Mouse (Mus musculus): ENCODE measurements at regions not wholly inside any gene's neighbourhood (a gene's known extent, or its start where the extent isn't known, plus 50 kb on each side); places are given as distances from the start of the nearest gene placed in this dataset.

- TF ChIP-seq CTCF (IDR thresholded peaks at IDR 0.05; ENCODE audit: borderline replicate concordance, extremely low read depth, insufficient read depth, insufficient read length) (no peak), POLR2A (IDR thresholded peaks at IDR 0.05; ENCODE audit: borderline replicate concordance, extremely low read depth, insufficient read depth, insufficient read length, poor library complexity, severe bottlenecking) (no peak)
These were observed 935.0 kb downstream of the Pcdh9 start for GRCm38 (mm10) chr14:92955485-92955884.
